Mouse (Mus musculus): ENCODE data around the gene Tmem184a.

GRCm38 (mm10) chr5:139801231-139801630 is 18.5 kb downstream of the Tmem184a start:
- no peak for TF ChIP-seq POLR2A (IDR thresholded peaks at IDR 0.05; ENCODE audit: low read depth, low read length)
- no peak for TF ChIP-seq CTCF (IDR thresholded peaks at IDR 0.05; ENCODE audit: extremely low read depth, insufficient read depth, insufficient read length, insufficient replicate concordance)
